Mouse (Mus musculus): Measurements from ENCODE around the gene Cyp39a1.

DNA sequence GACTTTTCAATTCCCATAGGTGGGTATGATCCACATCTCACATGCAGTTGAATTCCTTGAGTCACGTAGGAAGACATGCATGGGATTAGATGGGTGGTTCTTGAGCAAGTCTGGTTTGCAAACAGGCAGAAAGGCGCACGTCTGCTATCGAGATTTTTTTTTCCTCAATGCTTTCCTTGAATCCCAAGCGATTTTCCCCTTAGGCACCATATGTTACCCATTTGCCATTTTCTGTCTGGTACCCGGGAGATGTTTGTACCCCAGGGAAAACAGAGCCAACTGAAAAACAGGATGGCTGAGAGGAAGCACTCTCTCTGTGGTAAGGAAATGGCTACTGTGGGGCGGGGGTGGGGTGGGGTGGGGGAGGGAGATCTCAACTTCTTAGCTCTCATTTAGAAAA, 49.4 kb downstream of the Cyp39a1 start:
- TF ChIP-seq CTCF (IDR thresholded peaks at IDR 0.05) (no peak), EP300 (IDR thresholded peaks at IDR 0.05; ENCODE audit: insufficient read depth, low read depth, low read length) (no peak), POLR2A (IDR thresholded peaks at IDR 0.05; ENCODE audit: insufficient read depth, low read depth, low read length) (no peak)
